Mouse (Mus musculus) intestine, embryonic 15.5 days (tissue): ENCODE data around the gene Cyp4f39. TPM values are rescaled to one million over a fixed set of nuclear protein-coding genes. Genes with fewer than 3 reads are reported as not detected.
"Not testable (repeated sequence)": the region's sequence is repeated elsewhere in the genome, so short reads cannot be mapped to it uniquely, and the experiment has no call there.

Experiments
- ATAC-seq: fragments of 200-750 bp; cut with Nextera tagmentation; 2 replicates; pipeline ENCODE4 v1.8.0; 2017; ENCODE audit warnings: moderate TSS enrichment, moderate library complexity
- H3K27ac ChIP-seq: fragments of 300-500 bp; sonication (generic); 2 replicates; pipeline ENCODE4 v1.5.1; 2015; ENCODE audit warnings: mild to moderate bottlenecking, inconsistent platforms
- H3K27me3 ChIP-seq: fragments of 300-500 bp; sonication (generic); replicated peaks from 2 replicates; pipeline ENCODE4 v1.6.1; 2015; ENCODE audit warnings: inconsistent platforms
- H3K36me3 ChIP-seq: fragments of 300-500 bp; sonication (generic); 2 replicates; pipeline ENCODE4 v1.6.1; 2015; ENCODE audit warnings: inconsistent platforms
- H3K4me1 ChIP-seq: fragments of 300-500 bp; sonication (generic); replicated peaks from 2 replicates; pipeline ENCODE4 v1.6.1; 2015; ENCODE audit warnings: inconsistent platforms
- H3K4me2 ChIP-seq: fragments of 300-500 bp; sonication (generic); replicated peaks from 2 replicates; pipeline ENCODE4 v1.6.1; 2015; ENCODE audit warnings: mild to moderate bottlenecking, inconsistent platforms
- H3K4me3 ChIP-seq: fragments of 300-500 bp; sonication (generic); replicated peaks from 2 replicates; pipeline ENCODE4 v1.5.1; 2015; ENCODE audit warnings: inconsistent platforms
- H3K9ac ChIP-seq: fragments of 300-500 bp; sonication (generic); 2 replicates; pipeline ENCODE4 v1.6.1; 2015; ENCODE audit warnings: inconsistent platforms
- H3K9me3 ChIP-seq: fragments of 300-500 bp; sonication (generic); 2 replicates; pipeline ENCODE4 v1.6.1; 2016; ENCODE audit warnings: inconsistent platforms
- whole genome bisulfite sequencing: fragments of 180-500 bp; shearing (Covaris S2); methylation state at CpG from one replicate; pipeline ENCODE4 v1.1.7; 2015; 5-methylcytosine and 5-hydroxymethylcytosine counted together
- polyA plus RNA-seq: library from polyadenylated mRNA; unstranded; fragments of >200 nt; fragmentation: Nextera tagmentation; extraction: Ambion mirVana; gene quantifications from 2 replicates; pipeline ENCODE4 v1.2.1, GENCODE M21; 2015

Cyp4f39 gene
- polyA plus RNA-seq, 1 experiment from 2014 or later = 0.29 TPM

DNA sequence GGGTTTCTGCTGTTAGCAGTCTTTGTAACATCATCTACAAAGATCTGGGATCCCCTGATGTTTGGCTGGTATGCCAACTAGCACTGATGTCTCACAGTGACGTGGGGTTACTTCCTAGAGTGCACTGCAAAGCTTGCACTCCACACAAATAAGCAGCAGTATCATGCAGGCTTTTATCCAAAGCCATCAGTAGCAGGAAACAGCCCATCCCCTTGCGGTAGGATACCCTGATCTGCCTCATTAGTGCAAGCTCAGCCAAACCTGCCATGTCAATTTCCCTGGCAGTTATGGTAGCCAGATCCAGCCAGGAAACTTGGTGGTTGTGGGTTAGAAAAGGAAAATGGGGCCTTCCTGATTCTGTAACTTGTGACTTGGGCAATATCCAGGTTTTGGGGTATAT, 26.2 kb downstream of the Cyp4f39 start:
- H3K27me3 ChIP-seq = peaks cover 7% of the 10 kb centered on the region; the same call in 1 of the 2 replicates
- ATAC-seq = no peak
- 65% methylated on average over 2 of the region's 2 CpGs for WGBS
- no peaks in the 10 kb centered on the region for H3K9me3 ChIP-seq
- no peak overlapping the region for H3K4me2 ChIP-seq
- H3K4me3 ChIP-seq = no peak overlapping the region
- no peak overlapping the region for H3K9ac ChIP-seq
- no peak overlapping the region for H3K27ac ChIP-seq
- H3K36me3 ChIP-seq = no peaks in the 10 kb centered on the region
- H3K4me1 ChIP-seq = 0 out of 2 replicates have a peak, but pooled peaks cover 3% of the 10 kb centered on the region

GRCm38 (mm10) chr17:32479554-32480506, 27.3 kb downstream of the Cyp4f39 start:
- Histone ChIP-seq H3K4me2 (no peak overlapping the region), H3K27ac (no peak overlapping the region), H3K9me3 (no peaks in the 10 kb centered on the region), H3K4me3 (no peak overlapping the region), H3K36me3 (no peaks in the 10 kb centered on the region), H3K9ac (no peak overlapping the region), H3K4me1 (0 out of 2 replicates have a peak, but pooled peaks cover 3% of the 10 kb centered on the region), H3K27me3 (peaks cover 10% of the 10 kb centered on the region; the same call in 1 of the 2 replicates)
- ATAC-seq = no peak
- WGBS = 18% methylated on average over 8 of the region's 8 CpGs

GRCm38 (mm10) chr17:32481766-32482165, 29.2 kb downstream of the Cyp4f39 start:
- 0 out of 2 replicates have a peak, but pooled peaks have one; percentile 8 for ATAC-seq
- WGBS = 78% methylated on average over 14 of the region's 14 CpGs
- peaks cover 10% of the 10 kb centered on the region; the same call in 1 of the 2 replicates for H3K27me3 ChIP-seq
- H3K36me3 ChIP-seq = no peaks in the 10 kb centered on the region
- H3K4me2 ChIP-seq = no peak overlapping the region
- no peak overlapping the region for H3K27ac ChIP-seq
- H3K9ac ChIP-seq = no peak overlapping the region
- 0 out of 2 replicates have a peak, but pooled peaks cover 3% of the 10 kb centered on the region for H3K4me1 ChIP-seq
- H3K9me3 ChIP-seq = no peaks in the 10 kb centered on the region
- no peak overlapping the region for H3K4me3 ChIP-seq

DNA sequence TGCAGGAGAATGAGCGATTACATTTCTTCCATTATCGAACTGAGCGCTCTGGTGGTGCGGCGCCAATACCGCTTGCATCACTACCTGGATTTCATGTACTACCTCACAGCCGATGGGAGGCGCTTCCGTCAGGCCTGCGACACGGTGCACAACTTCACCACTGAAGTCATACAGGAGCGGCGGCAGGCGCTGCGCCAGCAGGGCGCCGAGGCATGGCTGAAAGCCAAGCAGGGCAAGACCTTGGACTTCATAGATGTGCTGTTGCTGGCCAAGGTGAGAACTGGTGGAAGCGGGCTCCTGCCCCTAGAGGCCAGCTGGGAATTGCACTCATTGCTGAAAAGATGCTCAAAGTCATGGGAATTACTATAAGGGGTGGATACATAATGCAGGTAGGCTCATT, 30.7 kb downstream of the Cyp4f39 start:
- Histone ChIP-seq H3K36me3 (no peaks in the 10 kb centered on the region), H3K4me3 (no peak overlapping the region; the same call in 1 of the 2 replicates), H3K9ac (no peak overlapping the region), H3K27ac (no peak overlapping the region), H3K4me1 (0 out of 2 replicates have a peak, but pooled peaks cover 3% of the 10 kb centered on the region), H3K9me3 (no peaks in the 10 kb centered on the region), H3K4me2 (peak overlapping the region; percentile 51), H3K27me3 (peaks cover 10% of the 10 kb centered on the region; the same call in 1 of the 2 replicates)
- ATAC-seq = peak; percentile 96
- WGBS = 19% methylated on average over 18 of the region's 18 CpGs

GRCm38 (mm10) chr17:32492349-32492980, 39.9 kb downstream of the Cyp4f39 start:
- Histone ChIP-seq H3K27me3 (0 out of 2 replicates have a peak, but pooled peaks cover 3% of the 10 kb centered on the region), H3K9me3 (no peaks in the 10 kb centered on the region), H3K4me2 (peak overlapping the region; percentile 67), H3K36me3 (no peaks in the 10 kb centered on the region), H3K4me3 (peak overlapping the region; percentile 33), H3K9ac (peak overlapping the region; percentile 33; the same call in 1 of the 2 replicates), H3K4me1 (no peaks in the 10 kb centered on the region), H3K27ac (no peak overlapping the region)
- 11% methylated on average over 30 of the region's 30 CpGs for WGBS
- peak; percentile 89 for ATAC-seq

GRCm38 (mm10) chr17:32494601-32495000, 42.1 kb downstream of the Cyp4f39 start:
- ATAC-seq = no peak; the same call in 1 of the 2 replicates
- Histone ChIP-seq H3K27ac (no peak overlapping the region), H3K4me2 (no peak overlapping the region), H3K4me1 (no peaks in the 10 kb centered on the region), H3K4me3 (no peak overlapping the region), H3K27me3 (0 out of 2 replicates have a peak, but pooled peaks cover 3% of the 10 kb centered on the region), H3K36me3 (no peaks in the 10 kb centered on the region), H3K9ac (no peak overlapping the region), H3K9me3 (no peaks in the 10 kb centered on the region)
- WGBS = 44% methylated on average over 1 of the region's 1 CpGs

DNA sequence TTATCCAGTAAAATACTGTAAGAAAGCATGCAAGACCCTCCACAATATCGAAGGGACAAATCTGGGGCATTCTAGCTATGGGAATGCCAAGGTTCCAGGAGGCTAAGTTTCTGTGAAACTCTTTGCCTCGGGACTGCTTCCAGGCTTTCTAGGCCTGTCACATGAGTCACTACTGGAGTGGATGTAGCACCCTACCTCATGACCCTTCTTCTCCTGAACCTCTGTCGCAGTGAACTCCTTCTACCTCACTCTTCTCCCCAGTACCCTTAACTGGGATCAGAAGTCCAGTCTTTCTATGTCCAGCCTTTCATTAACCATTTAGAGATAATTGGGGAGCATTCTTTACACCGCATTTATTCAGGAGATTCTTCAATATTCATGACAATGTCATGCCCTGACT, 48.0 kb downstream of the Cyp4f39 start:
- H3K27me3 ChIP-seq, H3K27ac ChIP-seq, H3K4me1 ChIP-seq, H3K4me2 ChIP-seq, H3K9ac ChIP-seq, H3K36me3 ChIP-seq, H3K4me3 ChIP-seq, ATAC-seq, H3K9me3 ChIP-seq: not testable (repeated sequence)
- 83% methylated on average over 4 of the region's 4 CpGs for WGBS

DNA sequence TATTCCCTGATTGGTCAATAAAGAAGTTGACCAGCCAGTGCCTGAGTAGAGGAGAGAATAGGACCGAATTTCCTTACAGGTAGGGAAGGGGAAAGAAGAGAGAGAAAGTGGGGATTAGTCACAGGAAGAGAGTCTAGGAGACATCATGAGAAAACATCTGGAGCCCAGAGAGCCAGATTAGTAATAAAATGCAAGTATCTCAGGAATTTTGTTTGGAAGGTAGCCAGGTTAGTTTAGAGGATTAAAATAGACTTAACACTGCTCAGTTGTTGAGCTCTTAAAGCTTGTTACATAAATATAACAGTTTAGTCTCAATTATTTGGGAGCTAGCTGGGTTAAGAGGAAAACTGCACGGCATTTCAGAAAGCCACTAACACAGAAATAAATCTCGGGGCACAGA, 48.5 kb downstream of the Cyp4f39 start:
- H3K4me1 ChIP-seq = no peaks in the 10 kb centered on the region
- no peak overlapping the region for H3K9ac ChIP-seq
- no peaks in the 10 kb centered on the region for H3K9me3 ChIP-seq
- no peak overlapping the region for H3K4me2 ChIP-seq
- no peak overlapping the region for H3K27ac ChIP-seq
- 58% methylated on average over 3 of the region's 3 CpGs for whole genome bisulfite sequencing
- no peak overlapping the region for H3K4me3 ChIP-seq
- no peaks in the 10 kb centered on the region for H3K36me3 ChIP-seq
- ATAC-seq = no peak
- H3K27me3 ChIP-seq = no peaks in the 10 kb centered on the region

GRCm38 (mm10) chr17:32503111-32503510, 50.6 kb downstream of the Cyp4f39 start:
- 56% methylated on average over 2 of the region's 2 CpGs for WGBS
- ATAC-seq = no peak

GRCm38 (mm10) chr17:32505851-32506728, 53.6 kb downstream of the Cyp4f39 start, which contains the start of gene Cyp4f17:
Gene Cyp4f17 (plus strand): TSS chr17:32506050.
- H3K4me2 ChIP-seq = peak within 1 kb of the TSS; percentile 88
- H3K36me3 ChIP-seq = 0 out of 2 replicates have a peak, but pooled peaks cover 3% of the 10 kb centered on the region
- no peaks in the 10 kb centered on the region for H3K9me3 ChIP-seq
- H3K4me3 ChIP-seq = peak within 1 kb of the TSS; percentile 56
- H3K27me3 ChIP-seq = no peaks in the 10 kb centered on the region
- H3K9ac ChIP-seq = peak within 1 kb of the TSS; percentile 60
- WGBS = 2% methylated on average over 30 of the region's 30 CpGs
- H3K4me1 ChIP-seq = peaks cover 9% of the 10 kb centered on the region; the same call in 1 of the 2 replicates
- H3K27ac ChIP-seq = peak within 1 kb of the TSS; percentile 40
- ATAC-seq = peak; percentile 95

More at GRCm38 (mm10) chr17:32503111-32503510, 50.6 kb downstream of the Cyp4f39 start:
- H3K9ac ChIP-seq = no peak overlapping the region
- no peak overlapping the region for H3K27ac ChIP-seq
- H3K9me3 ChIP-seq = no peaks in the 10 kb centered on the region
- H3K27me3 ChIP-seq = no peaks in the 10 kb centered on the region
- no peak overlapping the region for H3K4me3 ChIP-seq
- peaks cover 9% of the 10 kb centered on the region; the same call in 1 of the 2 replicates for H3K4me1 ChIP-seq
- H3K4me2 ChIP-seq = no peak overlapping the region
- 0 out of 2 replicates have a peak, but pooled peaks cover 1% of the 10 kb centered on the region for H3K36me3 ChIP-seq

DNA sequence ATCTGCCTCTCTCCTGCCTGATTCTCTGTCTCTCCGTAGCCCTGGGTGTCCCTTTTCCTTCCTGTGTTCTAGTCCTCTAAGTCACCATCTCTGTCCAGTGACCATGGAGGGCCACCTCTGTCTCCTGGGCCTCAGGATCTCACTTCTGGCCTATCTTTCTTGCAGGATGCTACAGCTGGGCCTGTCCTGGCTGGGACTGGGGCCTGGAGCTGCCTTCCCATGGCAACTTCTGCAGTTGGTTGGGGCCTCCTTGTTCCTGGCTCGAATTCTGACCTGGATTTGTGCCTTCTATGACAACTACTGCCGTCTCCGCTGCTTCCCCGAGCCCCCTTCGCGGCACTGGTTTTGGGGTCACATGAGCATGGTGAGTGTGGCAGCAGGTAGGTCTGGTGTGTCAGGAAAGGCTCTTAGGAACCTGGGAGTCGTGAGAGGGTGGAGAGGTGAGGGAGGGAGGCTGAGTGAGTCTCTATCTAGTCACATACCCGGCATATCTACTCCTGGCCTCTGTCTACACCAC, 54.3 kb downstream of the Cyp4f39 start:
- Histone ChIP-seq H3K4me3 (peak overlapping the region; percentile 56), H3K9me3 (no peaks in the 10 kb centered on the region), H3K27me3 (no peaks in the 10 kb centered on the region), H3K27ac (peak overlapping the region; percentile 23), H3K4me2 (peak overlapping the region; percentile 88), H3K36me3 (0 out of 2 replicates have a peak, but pooled peaks cover 3% of the 10 kb centered on the region), H3K9ac (peak overlapping the region; percentile 45), H3K4me1 (peaks cover 9% of the 10 kb centered on the region; the same call in 1 of the 2 replicates)
- WGBS = 37% methylated on average over 9 of the region's 9 CpGs
- peak; percentile 62; the same call in 1 of the 2 replicates for ATAC-seq
